Mouse (Mus musculus) cortical plate, adult 2 months (tissue): ENCODE measurements at regions not wholly inside any gene's neighbourhood (a gene's known extent, or its start where the extent isn't known, plus 50 kb on each side); places are given as distances from the start of the nearest gene placed in this dataset.

Source experiments
- H3K27ac ChIP-seq: fragments of 200-500 bp; 2 replicates; pipeline ENCODE4 v1.5.1; 2012; ENCODE audit warnings: low read length, control low read depth, inconsistent platforms; ENCODE audit not compliant: insufficient read depth
- H3K4me1 ChIP-seq: fragments of 200-500 bp; 2 replicates; pipeline ENCODE4 v1.6.1; 2011; ENCODE audit warnings: low read length; ENCODE audit not compliant: control insufficient read depth, insufficient read depth
- H3K4me3 ChIP-seq: fragments of 200-500 bp; 2 replicates; pipeline ENCODE4 v1.5.1; 2011; ENCODE audit warnings: mild to moderate bottlenecking, low read length, control low read depth; ENCODE audit not compliant: insufficient read depth
- CTCF ChIP-seq: fragments of 200-500 bp; IDR thresholded peaks from 2 replicates; pipeline ENCODE4 v1.5.1; 2011; ENCODE audit warnings: mild to moderate bottlenecking, control low read depth, low read length; ENCODE audit not compliant: insufficient read depth; ENCODE audit errors: extremely low read depth
- POLR2A ChIP-seq: fragments of 200-500 bp; IDR thresholded peaks from 2 replicates; pipeline ENCODE4 v1.6.1; 2011; ENCODE audit warnings: mild to moderate bottlenecking, low read length, control low read depth; ENCODE audit not compliant: insufficient read depth; ENCODE audit errors: extremely low read depth

DNA sequence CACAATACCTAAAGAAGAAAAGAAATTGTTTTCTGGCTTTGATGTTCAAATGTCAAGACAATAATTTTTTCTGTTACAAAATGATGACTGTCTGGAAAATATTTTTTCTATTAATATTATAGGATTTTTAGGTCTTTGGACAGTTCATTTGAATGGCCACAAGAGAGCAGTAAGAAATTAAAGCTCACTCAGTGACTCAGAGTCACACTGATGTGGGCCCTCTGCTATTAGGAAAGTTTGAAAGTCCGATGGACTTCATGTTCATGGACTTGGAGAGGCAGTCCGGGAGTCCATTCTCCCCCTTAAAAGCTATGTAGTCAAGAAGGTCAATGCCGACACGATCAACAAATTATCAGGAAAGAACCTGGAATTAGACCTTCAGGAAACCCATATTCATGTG lies 657.0 kb downstream of the Mecom start:
- TF ChIP-seq CTCF, result no peak
- no peak for TF ChIP-seq POLR2A
- no peak overlapping the region for H3K4me3 ChIP-seq
- no peak overlapping the region for H3K27ac ChIP-seq
- H3K4me1 ChIP-seq, result no peaks in the 10 kb centered on the region

DNA sequence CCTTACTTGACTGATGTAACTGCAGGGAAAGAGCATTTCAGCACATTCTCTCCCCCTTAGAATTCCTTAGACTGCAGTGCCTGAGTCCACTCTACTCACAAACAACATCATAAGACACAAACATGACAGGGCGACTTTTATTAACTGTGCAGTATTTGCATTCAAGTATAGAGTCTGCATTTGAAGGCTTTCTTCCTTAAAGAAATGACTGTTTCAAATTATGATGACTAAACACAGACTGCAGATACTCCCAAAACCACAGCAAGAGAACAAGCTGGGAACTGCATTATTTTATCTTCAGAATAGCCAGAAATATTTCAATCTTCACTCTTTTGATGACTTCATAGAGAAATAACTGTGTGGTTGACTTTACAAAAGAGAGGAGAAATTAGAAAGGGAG lies 657.5 kb downstream of the Mecom start:
- TF ChIP-seq POLR2A (no peak), CTCF (no peak)

DNA sequence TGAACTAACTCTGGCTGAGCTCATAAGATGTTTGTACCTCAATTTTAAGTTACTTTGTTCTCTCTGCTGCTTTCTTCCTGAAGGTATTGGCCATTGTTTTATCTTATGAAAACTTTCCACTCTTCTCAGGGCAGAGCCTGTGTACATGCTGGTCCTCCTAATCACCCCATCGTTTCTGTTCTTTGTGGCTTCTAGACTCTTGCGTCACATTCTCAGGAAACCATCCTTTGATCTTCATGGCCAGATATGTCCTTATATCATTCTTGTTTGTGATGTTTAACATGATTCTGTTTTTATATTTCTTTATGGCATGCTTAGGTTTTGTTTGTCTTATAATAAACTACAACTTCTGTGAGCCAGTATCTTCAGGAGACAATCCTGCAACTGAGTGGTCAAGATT lies 658.2 kb downstream of the Mecom start:
- Histone ChIP-seq H3K4me3 (no peak overlapping the region), H3K4me1 (no peaks in the 10 kb centered on the region), H3K27ac (no peak overlapping the region)
- TF ChIP-seq CTCF (no peak), POLR2A (no peak)

More for the DNA sequence above, 657.5 kb downstream of the Mecom start:
- Histone ChIP-seq H3K27ac (no peak overlapping the region), H3K4me3 (no peak overlapping the region), H3K4me1 (no peaks in the 10 kb centered on the region)

DNA sequence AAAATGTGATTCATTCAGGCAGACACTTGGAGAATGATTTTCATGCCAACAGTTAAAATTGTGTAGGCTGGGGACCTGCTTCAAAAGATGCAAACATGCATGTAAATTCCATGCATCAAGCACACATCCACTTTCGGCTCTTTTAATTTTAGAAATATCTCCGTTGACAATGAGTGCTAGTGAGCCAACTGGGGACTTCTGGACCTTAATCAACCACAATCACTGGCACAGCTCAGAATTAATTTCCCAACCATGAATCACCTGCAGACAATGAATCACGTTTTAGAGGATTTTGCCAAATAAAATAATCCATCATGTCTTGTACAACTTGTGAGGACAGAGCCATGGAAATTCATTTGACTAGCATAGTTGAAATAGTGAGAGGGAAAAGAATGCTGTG lies 667.8 kb downstream of the Mecom start:
- TF ChIP-seq POLR2A (no peak), CTCF (no peak)
- Histone ChIP-seq H3K4me1 (no peaks in the 10 kb centered on the region), H3K4me3 (no peak overlapping the region), H3K27ac (no peak overlapping the region)

DNA sequence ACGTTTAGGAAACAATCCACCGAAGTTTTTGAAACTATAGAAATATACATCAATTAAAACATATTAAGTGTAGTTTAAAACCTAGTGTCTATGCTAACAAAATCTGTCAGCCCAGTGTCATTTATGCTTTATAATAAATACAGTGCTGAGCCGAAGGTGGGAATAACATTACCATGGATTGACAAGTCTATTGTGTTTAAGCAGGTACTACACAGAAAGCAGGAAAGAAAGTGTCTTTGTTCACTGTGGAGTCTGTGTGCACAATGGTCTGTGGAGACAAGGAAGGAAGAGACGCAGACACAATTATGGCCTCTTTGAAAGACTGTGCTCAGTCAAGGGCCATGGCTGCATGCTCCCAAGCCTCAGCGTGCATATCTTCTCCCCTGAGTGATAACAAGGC lies 672.0 kb downstream of the Mecom start:
- no peaks in the 10 kb centered on the region for H3K4me1 ChIP-seq
- no peak overlapping the region for H3K4me3 ChIP-seq
- TF ChIP-seq POLR2A (no peak), CTCF (no peak)
- H3K27ac ChIP-seq, result no peak overlapping the region

DNA sequence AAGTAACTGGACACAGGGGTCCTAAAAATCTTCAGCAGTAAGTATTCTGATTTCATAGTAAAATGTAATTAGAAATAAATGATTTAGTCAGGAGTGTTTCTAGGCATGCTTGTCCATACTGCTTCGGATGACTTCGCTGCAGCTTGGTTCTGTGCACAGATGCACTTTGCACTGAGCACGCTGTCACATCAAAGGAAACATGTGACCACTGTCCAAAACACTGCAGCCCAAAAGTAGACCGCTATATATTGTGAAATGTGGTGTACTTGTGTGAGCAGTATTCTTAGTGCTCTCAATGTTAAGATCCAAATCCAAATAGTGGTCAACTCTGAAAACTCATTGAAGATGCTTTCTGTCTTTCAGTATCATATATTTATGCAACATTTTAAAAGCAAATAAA lies 685.4 kb downstream of the Mecom start:
- H3K27ac ChIP-seq, result no peak overlapping the region
- no peak overlapping the region for H3K4me3 ChIP-seq
- no peaks in the 10 kb centered on the region for H3K4me1 ChIP-seq
- TF ChIP-seq CTCF, result no peak
- no peak for TF ChIP-seq POLR2A

DNA sequence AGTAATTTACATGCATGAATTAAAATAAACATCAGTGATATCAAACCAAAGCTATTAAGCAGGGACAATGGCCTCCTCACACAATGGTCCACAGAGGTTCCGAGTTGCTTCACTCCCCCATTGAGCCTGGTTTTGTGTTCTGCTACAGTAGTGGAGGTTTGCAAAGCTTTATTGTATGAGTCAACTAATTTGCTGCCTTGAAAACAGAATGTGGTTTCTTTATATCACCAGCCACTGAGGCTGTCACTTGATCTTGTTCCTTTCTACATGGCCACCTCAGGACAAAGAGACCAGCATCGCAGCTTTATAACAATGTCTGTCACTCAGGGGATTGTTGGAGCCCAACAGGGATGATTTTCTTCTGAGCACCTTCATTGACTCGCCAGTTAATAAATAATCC lies 695.3 kb downstream of the Mecom start:
- no peaks in the 10 kb centered on the region for H3K4me1 ChIP-seq
- H3K4me3 ChIP-seq, result no peak overlapping the region
- TF ChIP-seq POLR2A (no peak), CTCF (no peak)
- no peak overlapping the region for H3K27ac ChIP-seq

DNA sequence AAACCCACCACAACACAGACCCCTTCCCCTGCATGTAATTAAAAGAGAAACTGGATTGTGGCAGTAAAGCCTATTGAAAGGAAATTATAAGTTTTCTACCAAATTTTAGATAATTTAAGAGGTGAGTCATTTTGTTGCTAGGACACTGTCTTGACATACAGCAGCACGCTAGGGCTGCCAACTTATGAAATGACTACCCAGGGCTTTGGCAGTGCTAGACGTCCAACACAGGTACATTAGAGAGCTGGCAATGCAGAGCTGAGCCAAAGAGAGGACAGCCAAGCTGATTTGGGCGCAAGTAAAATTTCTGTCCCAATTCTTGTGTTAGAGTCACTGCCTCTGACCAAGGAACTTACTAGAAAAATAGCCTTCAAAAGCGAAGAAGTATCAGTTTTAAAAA lies 712.4 kb downstream of the Mecom start:
- no peaks in the 10 kb centered on the region for H3K4me1 ChIP-seq
- no peak overlapping the region for H3K4me3 ChIP-seq
- no peak overlapping the region for H3K27ac ChIP-seq
- TF ChIP-seq POLR2A (no peak), CTCF (no peak)

DNA sequence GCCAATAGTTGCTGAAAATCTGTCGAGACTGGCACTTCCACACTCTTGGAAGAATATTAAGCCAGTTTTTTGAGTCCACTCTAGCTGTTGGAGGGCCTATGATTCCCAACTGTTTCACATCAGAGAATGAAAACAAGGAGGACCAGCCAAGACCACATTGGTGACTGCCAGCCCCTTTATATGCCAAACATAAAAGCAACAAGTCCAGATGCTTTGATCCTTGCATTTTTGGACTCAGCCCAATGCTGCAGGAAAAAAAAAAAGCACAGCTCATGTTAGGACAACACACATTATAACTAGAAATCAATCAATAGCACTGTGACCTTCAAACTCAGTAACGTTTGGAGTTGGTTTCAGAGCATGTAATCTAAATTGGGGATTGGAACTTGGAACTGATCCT lies 712.9 kb downstream of the Mecom start:
- Histone ChIP-seq H3K27ac (no peak overlapping the region), H3K4me3 (no peak overlapping the region), H3K4me1 (no peaks in the 10 kb centered on the region)
- TF ChIP-seq CTCF, result no peak
- no peak for TF ChIP-seq POLR2A

DNA sequence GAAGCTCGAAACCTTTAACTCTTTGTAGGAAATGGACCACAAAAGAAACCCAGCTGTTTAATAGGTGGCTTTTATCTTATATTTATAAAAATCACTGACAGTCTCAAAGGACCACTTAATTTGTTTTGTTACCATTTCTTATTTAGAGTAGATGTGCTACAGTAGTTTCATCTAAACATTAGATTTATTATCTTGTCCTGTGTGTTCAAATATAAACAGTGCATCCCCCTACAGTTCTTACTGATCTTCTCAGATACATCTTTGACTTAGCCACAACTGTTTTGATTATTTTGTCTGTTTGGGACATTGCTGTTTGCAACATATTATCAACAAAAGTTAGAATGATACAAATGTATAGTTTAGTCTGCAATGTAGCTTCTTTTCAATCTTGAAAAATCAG lies 716.5 kb downstream of the Mecom start:
- Histone ChIP-seq H3K27ac (no peak overlapping the region), H3K4me3 (no peak overlapping the region), H3K4me1 (no peaks in the 10 kb centered on the region)
- TF ChIP-seq POLR2A (no peak), CTCF (no peak)
